Mouse (Mus musculus): ENCODE measurements around the gene Eif2b3.

Eif2b3 gene

GRCm38 (mm10) chr4:117124518-117125347 is 105.5 kb downstream of the Eif2b3 start:
- DNase-seq, result peak; percentile 83

- peak; percentile 64 for DNase-seq
These were observed 106.2 kb downstream of the Eif2b3 start, which contains the start of gene Btbd19 for GRCm38 (mm10) chr4:117125348-117125909. Gene Btbd19, minus strand, starts transcription at chr4:117125725.

GRCm38 (mm10) chr4:117125910-117126674 is 106.9 kb downstream of the Eif2b3 start:
- peak; percentile 95 for DNase-seq

GRCm38 (mm10) chr4:117126675-117127290 is 107.6 kb downstream of the Eif2b3 start, which contains the start of gene Tctex1d4:
Gene Tctex1d4, plus strand, starts transcription at chr4:117126794.
- no peak for DNase-seq

GRCm38 (mm10) chr4:117127991-117128686 is 108.9 kb downstream of the Eif2b3 start:
- DNase-seq, result no peak

GRCm38 (mm10) chr4:117130790-117131189 is 111.6 kb downstream of the Eif2b3 start:
- DNase-seq, result no peak

- DNase-seq, result no peak
These were observed 112.0 kb downstream of the Eif2b3 start for GRCm38 (mm10) chr4:117131198-117131597.

GRCm38 (mm10) chr4:117131890-117132793 is 112.9 kb downstream of the Eif2b3 start:
- no peak for DNase-seq

GRCm38 (mm10) chr4:117132794-117133143 is 113.6 kb downstream of the Eif2b3 start:
- no peak for DNase-seq

- no peak for DNase-seq
These were observed 114.2 kb downstream of the Eif2b3 start for GRCm38 (mm10) chr4:117133366-117133796.

GRCm38 (mm10) chr4:117133817-117134600 is 114.8 kb downstream of the Eif2b3 start, which contains the start of gene Plk3:
Gene Plk3, minus strand, starts transcription at chr4:117133963.
- peak; percentile 99 for DNase-seq

- no peak for DNase-seq
These were observed 115.4 kb downstream of the Eif2b3 start for GRCm38 (mm10) chr4:117134601-117134995.

- DNase-seq, result peak; percentile 91
These were observed 116.8 kb downstream of the Eif2b3 start for GRCm38 (mm10) chr4:117136034-117136433.

All from lung, postnatal 36 days (tissue).